Mouse (Mus musculus) adrenal gland, adult (tissue): ENCODE results near the gene Jph4.
A peak's percentile ranks its signal among the peaks of the same experiment; 100 is the strongest.

ENCODE experiments used
- DNase-seq, 2 experiments: peaks; one replicate each; pipeline ENCODE4 v3.0.0; 2022 to 2023; ENCODE audit warnings: low spot score in 1 of 2; ENCODE audit not compliant: inconsistent age in 2 of 2

Jph4 gene

GRCm38 (mm10) chr14:55119421-55120134 lies 2.8 kb upstream of the Jph4 start:
- peak in 1 of 2 experiments; percentile 27 for DNase-seq

DNA sequence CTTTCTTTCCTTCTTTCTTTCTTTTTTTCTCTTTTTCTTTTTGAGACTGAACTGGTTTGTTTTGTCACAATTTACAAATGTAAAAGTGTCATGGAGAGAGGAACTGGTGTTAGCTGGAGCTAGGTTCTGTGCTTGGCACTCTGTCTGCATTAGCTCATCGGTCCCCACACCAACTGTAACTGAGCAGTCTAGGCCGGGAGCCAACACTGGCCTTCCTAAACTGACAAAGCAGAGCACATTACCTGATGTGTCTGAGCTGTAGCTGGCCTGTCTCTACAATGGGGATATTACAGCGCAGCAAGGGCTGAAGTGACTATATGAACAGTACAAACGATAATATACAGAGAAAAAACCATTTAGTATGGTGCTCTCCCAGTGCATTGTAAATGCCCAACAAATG lies 2.1 kb upstream of the Jph4 start:
- peak; percentile 66 to 71 for DNase-seq

DNA sequence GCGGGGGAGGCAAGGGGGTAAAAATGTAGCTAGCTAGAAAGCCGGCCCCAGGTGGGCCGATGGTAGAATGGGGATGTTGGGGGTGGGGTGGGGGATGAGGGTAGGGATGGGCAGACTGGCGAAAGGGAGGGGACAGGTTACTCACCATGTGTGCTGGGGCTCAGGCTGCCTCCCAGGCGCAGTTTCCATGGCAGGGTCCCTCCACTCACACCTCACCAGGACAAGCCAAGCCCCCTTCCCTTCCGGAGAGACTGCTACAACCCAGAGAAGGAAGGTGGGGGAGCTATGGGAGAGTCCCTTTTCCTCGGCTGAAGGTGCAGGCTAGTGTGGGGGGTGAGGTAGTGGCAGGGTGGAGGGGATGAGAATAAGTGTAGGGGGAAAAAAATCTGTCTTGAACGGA lies 889 bp downstream of the Jph4 start:
- DNase-seq = peak in 1 of 2 experiments; percentile 39

DNA sequence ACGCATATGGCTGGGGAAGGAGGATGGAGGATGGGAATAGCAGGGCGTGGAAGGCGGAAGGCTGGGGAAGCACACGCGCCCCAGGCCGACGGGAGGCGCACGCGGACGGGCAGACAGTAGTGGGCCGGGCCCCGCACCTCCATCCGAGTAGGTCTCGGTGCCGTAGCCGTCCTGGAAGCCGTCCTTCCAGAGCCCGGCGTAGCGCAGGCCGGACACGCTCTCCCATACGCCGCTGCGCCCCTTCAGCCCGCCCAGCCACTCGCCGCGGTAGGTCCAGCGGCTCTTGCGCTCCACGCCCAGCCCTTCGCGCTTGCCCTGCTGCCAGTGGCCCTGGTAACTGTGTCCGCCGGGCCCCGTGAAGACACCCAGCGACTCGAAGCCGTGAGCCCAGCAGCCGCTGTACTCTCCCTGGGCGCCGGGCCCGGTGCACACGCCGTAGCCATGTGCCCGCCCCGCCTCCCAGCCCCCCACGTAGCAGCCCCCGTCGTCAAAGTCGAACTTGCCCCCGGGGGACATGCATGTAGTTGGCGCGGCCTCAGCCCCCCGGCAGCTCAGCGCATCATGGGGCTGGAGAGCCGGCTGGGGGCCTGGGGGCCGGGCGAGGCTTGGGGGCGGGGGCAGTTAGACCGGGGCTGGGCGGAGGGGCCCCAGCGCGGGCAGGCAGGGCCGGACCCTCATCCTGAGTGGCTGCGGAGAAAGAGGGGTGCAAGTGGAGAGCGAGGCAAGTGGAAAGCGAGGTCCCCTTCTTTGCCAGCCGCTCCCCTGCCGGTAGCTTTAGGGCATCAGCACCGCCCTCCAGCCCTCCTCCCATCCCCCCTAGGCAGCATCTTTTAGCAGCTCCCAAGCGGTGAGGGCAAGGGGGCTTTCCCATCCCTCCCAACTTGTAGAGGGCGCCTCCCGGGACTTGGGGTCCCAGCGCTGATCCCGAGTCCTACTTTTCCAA lies 1.7 kb downstream of the Jph4 start:
- DNase-seq = peak; percentile 72 to 85

- peak in 1 of 2 experiments; percentile 66 for DNase-seq
Observed at GRCm38 (mm10) chr14:55113975-55114645, 2.6 kb downstream of the Jph4 start.

- peak in 1 of 2 experiments; percentile 22 for DNase-seq
Observed at GRCm38 (mm10) chr14:55113351-55113974, 3.3 kb downstream of the Jph4 start.

- no peak for DNase-seq
Observed at GRCm38 (mm10) chr14:55111720-55112119, 5.0 kb downstream of the Jph4 start.

GRCm38 (mm10) chr14:55110076-55110475 lies 6.7 kb downstream of the Jph4 start:
- peak in 1 of 2 experiments; percentile 28 for DNase-seq

DNA sequence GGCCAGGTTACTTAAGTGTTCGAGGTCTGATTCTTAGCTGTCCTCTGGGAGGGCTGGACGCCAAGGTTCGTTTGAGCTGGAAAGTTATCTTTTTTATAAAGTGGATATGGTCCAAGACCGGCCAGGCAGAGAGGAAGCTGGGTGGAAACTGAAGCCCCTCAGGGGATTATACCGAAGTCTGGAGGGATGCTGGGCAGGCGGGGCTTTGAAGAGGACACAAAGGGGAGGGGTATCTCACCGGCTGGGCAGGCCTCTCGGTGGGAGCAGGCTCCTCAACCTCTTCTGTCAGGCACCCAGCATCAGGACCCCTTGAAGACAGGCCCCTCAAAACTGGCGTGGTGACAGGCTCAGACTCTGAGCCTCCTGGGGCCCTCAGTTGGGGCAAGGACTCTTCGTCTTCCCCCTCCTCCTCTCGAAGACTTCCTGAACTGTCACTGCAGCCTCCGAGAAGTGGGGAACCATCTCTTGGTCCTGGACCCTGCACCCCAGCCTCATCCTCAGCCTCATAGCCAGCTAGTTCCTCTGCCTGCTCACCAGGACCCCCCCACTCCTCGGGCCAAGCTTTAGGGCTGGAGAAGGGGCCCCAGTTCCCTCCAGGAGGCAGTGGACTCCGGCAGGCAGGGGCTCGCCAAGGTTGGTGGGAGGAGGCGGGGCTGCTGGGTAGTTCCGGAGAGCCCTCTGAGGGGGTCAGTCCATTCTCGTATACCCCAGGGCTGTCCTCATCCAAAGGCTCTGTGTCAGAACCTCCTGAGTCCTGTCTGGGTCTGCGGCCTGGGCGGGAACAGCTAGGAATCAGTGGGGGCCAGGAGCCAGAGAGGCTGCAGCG lies 7.5 kb downstream of the Jph4 start:
- peak in 1 of 2 experiments; percentile 31 for DNase-seq

GRCm38 (mm10) chr14:55108202-55108870 lies 8.4 kb downstream of the Jph4 start:
- DNase-seq = peak in 1 of 2 experiments; percentile 42

DNA sequence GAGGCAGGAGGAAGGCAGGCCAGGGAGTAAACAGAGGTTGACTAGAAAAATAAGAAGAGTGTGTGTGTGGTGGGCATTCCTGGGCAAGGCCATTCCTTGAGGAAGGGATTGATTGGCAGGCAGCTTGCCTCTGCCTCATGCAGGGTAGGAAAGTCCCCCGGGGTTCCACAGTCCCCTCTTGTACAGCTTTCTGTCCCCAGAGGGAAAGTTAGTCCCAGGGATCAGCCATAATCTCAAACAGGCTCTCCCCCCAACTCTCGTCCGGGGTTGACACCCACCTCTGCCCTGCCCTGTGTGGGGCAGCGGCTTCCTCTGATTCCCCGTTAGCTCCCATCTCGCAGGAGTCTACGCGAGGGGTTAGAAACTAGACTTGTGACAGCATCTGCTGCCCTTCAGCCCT lies 9.7 kb downstream of the Jph4 start:
- DNase-seq = peak in 1 of 2 experiments; percentile 40

GRCm38 (mm10) chr14:55105836-55106809 lies 10.6 kb downstream of the Jph4 start, which contains the start of gene Ap1g2:
Gene Ap1g2 (minus strand): TSS chr14:55106593.
- peak; percentile 91 to 98 for DNase-seq

- no peak for DNase-seq
Observed at GRCm38 (mm10) chr14:55105386-55105785, 11.3 kb downstream of the Jph4 start.

GRCm38 (mm10) chr14:55104365-55104764 lies 12.4 kb downstream of the Jph4 start:
- DNase-seq = peak in 1 of 2 experiments; percentile 35

DNA sequence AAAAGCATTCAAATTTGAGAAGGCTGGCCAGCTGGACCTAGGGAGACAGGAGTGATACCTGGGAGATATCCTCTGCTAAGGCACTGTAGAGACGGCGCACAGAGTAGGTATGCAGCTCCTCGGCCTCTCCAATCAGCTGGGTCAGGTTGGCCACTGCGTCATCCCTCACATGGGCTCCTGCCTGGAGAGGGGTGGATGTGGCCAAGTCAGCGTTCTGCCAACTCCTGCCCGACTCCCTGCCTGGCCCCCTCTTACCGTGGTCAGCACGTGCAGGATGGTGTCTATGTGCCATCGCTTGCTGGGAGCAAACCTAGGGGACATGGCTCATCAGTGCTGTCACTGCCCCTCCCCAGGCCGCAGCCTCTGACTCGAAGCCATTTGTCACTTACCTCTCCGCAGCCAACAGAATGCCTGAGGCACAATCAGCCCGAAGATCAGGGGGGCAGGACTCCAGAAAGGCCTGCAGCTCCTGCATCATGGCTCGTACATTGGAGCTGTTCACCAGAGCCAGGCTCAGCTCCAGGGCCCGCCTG lies 14.4 kb downstream of the Jph4 start:
- peak in 1 of 2 experiments; percentile 48 for DNase-seq

- peak; percentile 50 to 82 for DNase-seq
Observed at GRCm38 (mm10) chr14:55101592-55101991, 15.1 kb downstream of the Jph4 start.

DNA sequence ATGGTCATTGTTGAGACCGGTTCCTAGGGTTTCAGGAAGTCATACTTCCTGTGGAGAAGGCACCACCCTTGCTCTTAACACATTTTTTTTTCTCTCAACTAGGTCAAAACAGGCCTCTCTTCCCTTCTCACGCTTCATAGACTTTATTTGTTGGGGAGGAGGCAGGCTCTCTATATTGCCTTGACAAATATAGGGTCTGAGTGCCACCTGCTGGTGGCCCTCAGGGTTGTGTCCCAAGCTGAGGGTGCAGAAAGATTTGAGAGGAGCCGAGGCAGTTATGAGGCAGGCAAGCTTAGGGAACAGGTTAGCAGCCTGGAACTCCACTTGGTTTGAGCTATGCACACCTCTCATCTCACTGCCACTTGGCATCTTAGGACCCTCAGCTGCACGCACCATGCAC lies 18.7 kb downstream of the Jph4 start:
- DNase-seq = peak; percentile 21 to 56

- no peak for DNase-seq
Observed at GRCm38 (mm10) chr14:55097646-55098045, 19.1 kb downstream of the Jph4 start.
